Mouse (Mus musculus) layer of hippocampus, adult 8-10 months (tissue): Measurements from ENCODE around the gene Piwil1. TPM values are rescaled to one million over a fixed set of nuclear protein-coding genes. Genes with fewer than 3 reads are reported as not detected.

Experiments
- DNase-seq, 2 experiments: peaks; one replicate each; pipeline ENCODE4 v3.0.0; 2022; ENCODE audit warnings: low spot score in 2 of 2
- total RNA-seq, 4 experiments: library from RNA; stranded (reverse); gene quantifications; 2 replicates each; pipeline ENCODE4 v1.2.4; 2022

Piwil1 gene
- total RNA-seq: not detected

- no peak for DNase-seq
These were observed at the start of gene Piwil1 for GRCm38 (mm10) chr5:128702224-128702623. Gene Piwil1, plus strand, starts transcription at chr5:128702524.

GRCm38 (mm10) chr5:128656496-128657135 is 45.7 kb upstream of the Piwil1 start:
- no peak for DNase-seq

DNA sequence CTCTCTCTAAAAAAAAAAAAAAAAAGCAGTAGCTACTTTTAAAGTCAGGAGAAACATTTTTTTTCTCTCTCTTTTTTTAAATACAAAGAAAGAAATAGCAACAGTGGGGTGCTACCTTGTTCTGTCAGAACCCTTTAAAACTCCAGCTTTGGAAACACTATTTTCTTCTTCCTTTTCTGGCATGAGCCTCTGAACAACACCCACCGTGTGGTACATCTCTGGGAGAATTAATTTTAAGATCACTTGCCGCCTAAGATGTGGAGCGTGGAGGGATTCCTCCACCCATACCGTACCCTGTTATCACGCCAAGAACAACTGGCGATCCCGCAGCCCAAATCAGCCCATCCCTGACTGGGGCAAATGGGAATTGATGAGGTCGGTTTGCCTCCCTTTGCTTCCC is 42.2 kb upstream of the Piwil1 start:
- no peak for DNase-seq

- no peak for DNase-seq
These were observed 39.4 kb upstream of the Piwil1 start for GRCm38 (mm10) chr5:128662881-128663280.

DNA sequence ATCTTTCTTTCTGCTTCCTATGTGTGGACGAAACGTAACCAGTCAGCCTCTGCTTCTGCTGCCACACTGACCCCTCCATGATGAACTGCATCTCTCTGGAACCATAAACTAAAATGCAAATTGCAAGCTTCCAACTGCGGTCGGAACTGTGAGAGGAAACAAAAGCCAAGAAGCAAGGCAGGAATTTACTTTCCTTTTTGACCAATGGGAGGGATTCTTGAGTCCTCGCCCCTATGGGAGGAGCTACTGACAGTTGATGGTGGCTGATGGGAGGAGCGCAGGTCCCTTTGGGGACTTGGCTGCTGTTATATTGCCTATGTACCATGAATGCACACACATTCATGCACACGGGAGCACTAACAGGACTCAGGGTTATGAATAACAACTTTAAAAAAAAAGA is 38.3 kb upstream of the Piwil1 start:
- no peak for DNase-seq

DNA sequence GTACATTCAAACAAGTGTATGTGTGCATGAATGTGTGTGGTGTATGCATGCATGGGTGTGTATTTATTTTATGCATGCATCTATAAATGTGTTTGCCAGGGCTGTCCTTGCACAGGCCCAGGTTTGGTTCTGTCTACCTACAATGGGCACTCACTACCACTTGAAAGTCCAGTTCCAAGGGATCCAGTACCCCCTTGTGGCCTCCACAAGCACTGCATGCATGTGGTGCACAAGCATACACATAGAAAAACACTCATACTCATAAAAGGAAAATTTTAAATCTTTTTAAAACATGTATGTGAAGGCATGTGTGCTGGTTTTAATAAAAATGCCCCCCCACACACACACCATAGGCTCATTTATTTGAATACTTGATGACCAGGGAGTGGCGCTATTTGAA is 37.3 kb upstream of the Piwil1 start:
- DNase-seq: no peak

- DNase-seq: peak; percentile 11 to 42
These were observed 35.0 kb upstream of the Piwil1 start for GRCm38 (mm10) chr5:128667303-128667702.

GRCm38 (mm10) chr5:128674124-128674523 is 28.2 kb upstream of the Piwil1 start:
- DNase-seq: no peak

DNA sequence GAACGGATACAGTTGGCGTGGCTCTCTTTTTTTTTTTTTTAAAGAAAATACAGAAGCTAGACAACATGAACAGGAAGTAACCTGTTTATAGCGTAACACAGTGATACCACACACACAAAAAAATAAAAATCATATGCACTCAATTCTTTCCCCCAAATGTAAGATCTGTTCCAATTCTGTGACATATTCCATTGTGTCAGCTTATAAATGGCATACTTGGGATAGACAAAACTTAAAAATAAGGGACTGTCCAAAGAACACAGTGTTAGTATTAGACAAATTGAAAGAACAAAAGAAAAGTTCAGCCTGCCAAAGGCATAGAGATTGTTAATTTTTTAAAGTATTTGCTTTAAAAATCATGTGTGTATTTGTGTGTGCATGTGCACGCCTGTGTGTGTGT is 25.0 kb upstream of the Piwil1 start:
- no peak for DNase-seq

GRCm38 (mm10) chr5:128677861-128678260 is 24.5 kb upstream of the Piwil1 start:
- DNase-seq: no peak

DNA sequence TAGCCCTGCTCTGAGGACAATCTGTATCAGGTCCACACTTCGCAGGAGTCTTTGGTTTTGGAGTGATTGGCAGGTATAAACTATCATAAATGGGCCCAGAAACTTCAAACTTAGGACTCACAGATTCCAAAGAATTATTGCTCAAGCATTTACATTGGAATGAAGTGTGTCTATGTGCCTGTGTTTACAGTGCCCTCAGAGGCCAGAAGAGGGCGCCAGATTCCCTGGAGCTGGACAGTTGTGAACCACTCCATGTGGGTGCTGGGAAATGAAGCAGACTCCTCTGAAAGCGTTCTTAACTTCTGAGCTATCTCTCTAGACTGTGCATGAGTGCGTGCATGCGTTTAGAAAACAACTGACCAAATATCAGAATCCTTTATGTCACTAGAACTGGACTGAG is 20.9 kb upstream of the Piwil1 start:
- DNase-seq: no peak

- DNase-seq: no peak
These were observed 18.1 kb upstream of the Piwil1 start for GRCm38 (mm10) chr5:128684192-128684591.

DNA sequence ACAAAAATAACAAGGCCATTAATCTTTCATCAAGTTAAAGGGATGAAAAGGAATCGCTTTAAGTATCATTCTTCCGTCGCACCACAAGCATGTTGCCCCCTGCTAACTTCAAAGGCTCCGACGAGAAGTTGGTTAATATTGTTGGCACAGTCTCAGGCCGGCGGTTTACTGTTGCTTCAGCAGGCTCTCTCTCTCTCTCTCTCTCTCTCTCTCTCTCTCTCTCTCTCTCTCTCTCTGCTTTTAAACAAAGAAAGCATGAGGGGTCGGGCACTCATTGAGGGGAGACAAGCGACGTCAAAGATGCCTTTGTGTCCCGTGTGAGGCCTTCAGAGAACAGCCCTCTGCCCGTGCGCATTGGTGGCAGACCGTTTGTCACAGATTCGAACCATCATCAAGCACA is 17.7 kb upstream of the Piwil1 start:
- no peak for DNase-seq

GRCm38 (mm10) chr5:128687139-128687538 is 15.2 kb upstream of the Piwil1 start:
- DNase-seq: no peak

DNA sequence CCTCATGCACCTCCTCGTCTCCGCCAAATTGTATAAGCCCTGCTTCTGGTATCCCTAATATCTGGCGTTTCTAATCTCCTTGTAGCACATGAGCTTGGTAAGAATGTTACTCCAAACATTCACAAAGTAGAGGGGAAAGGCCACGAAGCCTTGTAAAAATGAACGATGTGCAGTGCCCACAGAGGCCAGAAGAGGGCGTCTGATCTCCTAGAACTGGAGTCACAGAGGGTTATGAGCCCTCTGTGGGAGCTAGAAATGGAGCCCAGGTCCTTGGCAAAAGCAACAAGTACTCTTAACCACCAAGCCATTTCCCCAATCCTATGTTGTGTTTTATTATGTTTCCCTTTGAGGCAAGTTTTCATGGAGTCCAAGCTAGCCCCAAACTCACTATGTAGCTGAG is 8.2 kb upstream of the Piwil1 start:
- no peak for DNase-seq

DNA sequence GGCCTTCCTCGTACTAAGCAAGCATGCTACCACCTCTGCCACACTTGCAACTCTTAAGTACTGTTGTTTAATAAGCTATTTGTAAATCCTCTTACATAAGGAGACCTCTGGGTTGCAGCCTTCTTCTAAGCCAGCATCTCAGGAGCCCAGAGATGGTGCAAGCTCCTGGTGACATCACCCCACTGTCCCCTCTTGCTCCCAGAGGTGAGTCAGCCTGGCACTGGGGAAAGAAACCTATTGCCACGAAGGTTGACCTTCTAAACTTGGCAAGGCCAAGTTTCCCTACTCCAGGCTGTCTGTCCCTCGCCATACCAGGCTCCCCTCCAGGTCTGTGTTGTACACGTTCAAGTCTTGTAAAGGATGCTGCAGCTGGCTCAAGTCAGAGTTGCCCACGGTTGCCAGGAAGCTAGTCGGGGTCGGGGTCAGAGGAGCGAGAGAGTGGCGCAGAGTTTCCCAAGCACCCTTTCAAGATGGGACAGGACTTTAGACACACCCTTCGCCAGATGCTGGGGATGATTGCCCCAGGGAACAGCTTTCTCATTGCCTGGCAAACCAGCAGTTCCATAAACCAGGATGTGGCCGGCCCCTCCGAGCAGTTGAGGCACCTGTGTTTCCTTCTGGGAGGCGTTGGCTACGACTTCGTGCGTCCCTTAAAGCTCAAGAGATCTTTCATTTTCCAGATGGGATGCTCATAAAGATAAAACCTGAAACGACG is 7.6 kb upstream of the Piwil1 start:
- no peak for DNase-seq

GRCm38 (mm10) chr5:128696824-128697223 is 5.5 kb upstream of the Piwil1 start:
- DNase-seq: no peak

- no peak for DNase-seq
These were observed 1.6 kb upstream of the Piwil1 start for GRCm38 (mm10) chr5:128700716-128701115.

DNA sequence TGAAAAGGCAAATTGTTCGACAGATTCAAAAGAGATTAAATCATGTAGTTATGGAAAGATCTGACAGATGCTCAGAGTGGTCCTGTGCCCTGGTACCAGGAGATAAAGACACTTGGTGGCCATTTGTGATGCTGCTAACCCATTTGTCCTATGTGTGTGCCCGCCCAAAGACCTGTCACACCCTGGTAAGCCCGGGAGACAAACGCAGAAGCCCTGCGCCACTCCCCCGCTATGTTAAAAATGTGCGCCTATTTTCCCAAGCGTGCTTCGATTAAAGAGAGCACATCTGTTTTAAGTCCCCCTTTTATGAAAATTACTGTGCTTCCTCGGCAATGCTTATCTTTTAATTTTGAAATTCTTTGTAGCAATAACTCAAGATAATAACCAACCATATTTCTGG is 1.4 kb downstream of the Piwil1 start:
- DNase-seq: no peak

DNA sequence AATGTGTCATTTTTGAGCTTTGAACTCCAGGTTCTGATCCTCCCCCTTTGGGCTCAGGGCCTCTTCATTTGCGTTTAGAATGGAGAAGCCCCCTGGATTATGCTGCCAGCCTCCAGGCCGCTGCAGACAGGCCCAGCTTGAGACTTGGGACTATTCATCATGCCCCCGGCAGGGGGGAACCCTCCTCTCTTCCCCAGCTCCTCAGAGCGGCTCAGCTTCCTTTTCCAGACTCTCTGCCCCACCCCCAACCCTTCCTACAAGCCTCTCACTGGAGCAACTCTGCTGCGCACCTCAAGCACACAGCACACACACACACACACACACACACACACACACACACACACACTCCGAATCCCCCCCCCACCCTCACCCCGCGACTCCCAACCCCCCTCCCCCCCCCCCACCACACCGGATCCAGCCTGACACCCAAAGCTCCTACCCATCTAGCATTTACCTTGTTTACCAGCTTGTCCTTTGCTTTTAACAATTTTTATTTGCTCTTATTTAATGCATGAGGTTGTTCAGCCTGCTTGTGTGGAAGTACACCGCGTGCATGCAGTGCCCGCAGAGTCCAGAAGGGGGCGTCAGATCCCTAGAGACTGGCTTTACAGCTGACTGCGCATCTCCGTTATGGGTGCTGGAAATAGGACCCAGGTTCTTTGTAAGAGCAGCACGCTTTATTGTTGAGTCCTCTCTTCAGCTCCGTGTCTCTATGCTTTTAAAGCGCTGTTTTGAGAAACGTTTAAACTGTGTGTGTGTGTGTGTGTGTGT is 2.0 kb downstream of the Piwil1 start:
- DNase-seq: no peak

- DNase-seq: no peak
These were observed 4.1 kb downstream of the Piwil1 start for GRCm38 (mm10) chr5:128706467-128706866.

DNA sequence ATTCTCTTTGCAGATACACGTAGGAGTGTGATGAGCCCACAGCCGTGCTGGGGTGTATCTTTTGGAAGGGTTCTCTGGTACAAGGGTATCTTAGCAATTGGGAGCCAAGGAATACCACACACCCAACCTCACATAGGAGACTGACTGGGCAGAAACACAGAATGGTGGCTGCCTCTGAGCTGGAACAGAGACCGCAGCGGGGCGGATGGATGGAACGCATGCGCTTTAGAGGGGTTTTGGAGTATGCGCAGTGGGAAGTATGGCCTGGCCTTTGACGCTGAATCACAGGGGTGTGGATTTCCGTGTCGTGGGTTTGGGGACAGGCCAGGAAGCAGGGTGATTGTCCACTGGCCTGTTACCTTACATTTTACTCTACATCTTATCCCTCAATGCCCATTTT is 4.9 kb downstream of the Piwil1 start:
- DNase-seq: no peak

GRCm38 (mm10) chr5:128708929-128709328 is 6.6 kb downstream of the Piwil1 start:
- DNase-seq: no peak
